Mouse (Mus musculus) embryonic facial prominence, embryonic 10.5 days (tissue): ENCODE measurements around the gene Nudt8. TPM values are rescaled to one million over a fixed set of nuclear protein-coding genes. Genes with fewer than 3 reads are reported as not detected.

ENCODE experiments used
- DNase-seq: peaks from one replicate; pipeline ENCODE4 v3.0.0-alpha.2; 2017; ENCODE audit warnings: low spot score
- H3K27ac ChIP-seq: fragments of 300-500 bp; sonication (generic); replicated peaks from 2 replicates; pipeline ENCODE4 v1.5.1; 2016; ENCODE audit warnings: mild to moderate bottlenecking
- H3K27me3 ChIP-seq: fragments of 300-500 bp; sonication (generic); replicated peaks from 2 replicates; pipeline ENCODE4 v1.6.1; 2016; ENCODE audit warnings: low read depth, mild to moderate bottlenecking; ENCODE audit not compliant: poor library complexity, severe bottlenecking
- H3K36me3 ChIP-seq: fragments of 300-500 bp; sonication (generic); replicated peaks from 2 replicates; pipeline ENCODE4 v1.6.1; 2016; ENCODE audit warnings: mild to moderate bottlenecking, moderate library complexity
- H3K4me1 ChIP-seq: fragments of 300-500 bp; sonication (generic); 2 replicates; pipeline ENCODE4 v1.6.1; 2016
- H3K4me3 ChIP-seq: fragments of 300-500 bp; sonication (generic); 2 replicates; pipeline ENCODE4 v1.5.1; 2016; ENCODE audit warnings: mild to moderate bottlenecking, moderate library complexity
- H3K9me3 ChIP-seq: fragments of 300-500 bp; sonication (generic); 2 replicates; pipeline ENCODE4 v1.6.1; 2016; ENCODE audit warnings: mild to moderate bottlenecking
- WGBS: fragments of 180-500 bp; shearing (Covaris S2); methylation state at CpG from one replicate; pipeline ENCODE4 v1.1.7; 2016; 5-methylcytosine and 5-hydroxymethylcytosine counted together
- polyA plus RNA-seq: library from polyadenylated mRNA; unstranded; fragments of >200 nt; fragmentation: Nextera tagmentation; extraction: Ambion mirVana; gene quantifications from 2 replicates; pipeline ENCODE4 v1.2.1, GENCODE M21; 2016

The Nudt8 gene
- polyA plus RNA-seq, 1 experiment from 2014 or later, result 30.6 TPM

DNA sequence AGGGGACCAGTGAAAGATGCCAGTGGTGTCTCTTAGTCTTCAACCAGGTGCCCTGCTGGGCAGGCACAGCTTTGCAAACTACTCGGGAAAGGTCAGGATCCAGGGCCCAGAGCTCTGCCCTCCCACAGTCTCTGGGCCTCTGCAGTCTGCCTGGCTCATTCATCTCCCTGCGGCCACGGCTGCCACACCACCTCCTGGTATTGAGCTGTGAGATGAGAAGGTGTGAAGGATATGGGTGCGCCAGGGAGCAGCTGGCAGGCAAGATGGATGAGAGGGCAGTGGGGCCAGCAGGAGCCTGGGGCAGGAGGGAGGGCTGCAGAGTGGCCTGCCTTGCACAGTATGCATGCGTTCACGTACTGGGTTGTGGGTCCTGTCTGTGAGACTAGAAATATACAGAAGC, 9.6 kb upstream of the Nudt8 start:
- Histone ChIP-seq H3K4me3 (no peak overlapping the region), H3K4me1 (peaks cover 35% of the 10 kb centered on the region), H3K27me3 (no peaks in the 10 kb centered on the region), H3K9me3 (peaks cover 6% of the 10 kb centered on the region; the same call in 1 of the 2 replicates), H3K36me3 (no peaks in the 10 kb centered on the region), H3K27ac (no peak overlapping the region; the same call in 1 of the 2 replicates)
- no peak for DNase-seq
- 69% methylated on average over 6 of the region's 6 CpGs for WGBS

DNA sequence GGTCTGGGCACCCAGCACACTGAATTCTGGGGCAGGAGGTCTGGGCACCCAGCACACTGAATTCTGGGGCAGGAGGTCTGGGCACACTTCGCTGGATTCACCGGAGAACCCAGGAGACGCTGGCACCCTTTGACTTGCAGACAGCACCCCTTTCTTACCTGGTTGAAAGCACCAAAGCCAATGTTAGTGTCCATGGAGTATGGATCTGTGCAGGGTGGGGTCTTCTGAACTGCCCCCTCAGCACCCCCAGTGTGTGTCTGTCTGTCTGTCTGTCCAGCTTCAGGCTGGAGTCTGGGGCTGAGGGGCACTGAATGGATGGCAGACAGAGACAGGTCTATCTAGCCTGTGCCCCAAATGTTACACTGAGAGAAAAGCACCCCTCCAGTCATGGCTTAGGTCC, 8.8 kb upstream of the Nudt8 start:
- DNase-seq, result no peak
- no peaks in the 10 kb centered on the region for H3K27me3 ChIP-seq
- peaks cover 6% of the 10 kb centered on the region; the same call in 1 of the 2 replicates for H3K9me3 ChIP-seq
- peaks cover 35% of the 10 kb centered on the region for H3K4me1 ChIP-seq
- no peaks in the 10 kb centered on the region for H3K36me3 ChIP-seq
- no peak overlapping the region for H3K4me3 ChIP-seq
- WGBS, result 95% methylated on average over 3 of the region's 3 CpGs
- H3K27ac ChIP-seq, result 0 out of 2 replicates have a peak overlapping the region, but pooled peaks have one; percentile 4

DNA sequence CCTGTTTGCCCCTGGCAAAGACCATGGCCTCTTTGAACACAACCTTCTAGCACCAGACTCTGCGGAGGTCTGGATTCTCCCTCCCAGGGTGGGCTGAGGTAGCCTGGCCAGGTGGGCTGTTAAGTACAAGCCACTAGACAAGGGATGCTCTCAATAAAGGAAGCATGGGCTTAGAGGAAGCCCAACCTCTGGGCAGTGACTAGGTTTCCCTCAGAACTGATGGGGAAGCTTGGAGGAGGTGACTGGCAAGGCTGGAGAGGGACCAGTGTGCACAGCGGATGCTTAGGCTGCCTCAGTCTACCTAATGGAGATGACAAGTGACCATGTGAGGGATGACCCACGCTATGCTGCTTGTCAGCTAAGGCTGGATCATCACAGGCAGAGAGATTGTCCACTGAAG, 8.4 kb upstream of the Nudt8 start:
- Histone ChIP-seq H3K9me3 (peaks cover 6% of the 10 kb centered on the region; the same call in 1 of the 2 replicates), H3K27ac (0 out of 2 replicates have a peak overlapping the region, but pooled peaks have one; percentile 4), H3K36me3 (no peaks in the 10 kb centered on the region), H3K4me1 (peaks cover 33% of the 10 kb centered on the region), H3K4me3 (no peak overlapping the region), H3K27me3 (no peaks in the 10 kb centered on the region)
- DNase-seq, result no peak
- 83% methylated on average over 3 of the region's 3 CpGs for WGBS

DNA sequence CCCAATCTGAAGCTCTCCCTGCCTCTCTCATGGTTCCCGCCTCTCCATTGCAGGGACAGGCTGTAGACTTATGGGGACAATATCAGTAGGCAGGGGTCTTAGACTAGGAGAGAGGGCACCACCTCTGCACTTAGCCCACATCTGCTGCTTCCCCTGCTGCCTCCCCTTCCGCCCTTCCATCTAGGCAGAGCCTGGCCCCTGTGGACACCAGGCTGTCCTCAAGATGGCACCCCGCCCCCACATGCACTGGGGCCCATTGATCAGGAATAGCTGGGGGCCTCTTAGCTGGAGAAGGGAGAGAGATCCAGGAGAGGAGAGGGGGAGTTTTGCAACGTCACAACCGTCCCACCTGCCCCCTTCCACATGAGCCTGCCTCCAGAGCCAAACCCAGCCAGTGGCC, 8.0 kb upstream of the Nudt8 start, which contains the start of gene Tbx10:
TSS of gene Tbx10 (plus strand) at position 337 of the 400 bp plus-strand sequence.
- WGBS, result 50% methylated on average over 5 of the region's 5 CpGs
- H3K27ac ChIP-seq, result 0 out of 2 replicates have a peak within 1 kb of the TSS, but pooled peaks have one; percentile 19

GRCm38 (mm10) chr19:3994932-3995331, 5.4 kb upstream of the Nudt8 start:
- Histone ChIP-seq H3K27me3 (peaks cover 13% of the 10 kb centered on the region; the same call in 1 of the 2 replicates), H3K4me1 (peaks cover 51% of the 10 kb centered on the region), H3K9me3 (no peaks in the 10 kb centered on the region), H3K27ac (no peak overlapping the region; the same call in 1 of the 2 replicates), H3K4me3 (no peak overlapping the region), H3K36me3 (no peaks in the 10 kb centered on the region)
- no peak for DNase-seq
- WGBS, result 65% methylated on average over 6 of the region's 6 CpGs

More for the DNA sequence above, 8.0 kb upstream of the Nudt8 start, which contains the start of gene Tbx10:
- DNase-seq, result no peak
- Histone ChIP-seq H3K4me3 (no peak within 1 kb of the TSS), H3K27me3 (no peaks in the 10 kb centered on the region), H3K9me3 (peaks cover 6% of the 10 kb centered on the region; the same call in 1 of the 2 replicates), H3K36me3 (no peaks in the 10 kb centered on the region), H3K4me1 (peaks cover 36% of the 10 kb centered on the region)

- DNase-seq, result no peak
- WGBS, result 87% methylated on average over 3 of the region's 3 CpGs
- Histone ChIP-seq H3K36me3 (no peaks in the 10 kb centered on the region), H3K4me3 (no peak overlapping the region), H3K9me3 (no peaks in the 10 kb centered on the region), H3K27ac (no peak overlapping the region), H3K4me1 (peaks cover 51% of the 10 kb centered on the region), H3K27me3 (peaks cover 13% of the 10 kb centered on the region; the same call in 1 of the 2 replicates)
These were observed 4.9 kb upstream of the Nudt8 start for GRCm38 (mm10) chr19:3995505-3995904.

GRCm38 (mm10) chr19:3996106-3996505, 4.3 kb upstream of the Nudt8 start:
- Histone ChIP-seq H3K27me3 (peaks cover 13% of the 10 kb centered on the region; the same call in 1 of the 2 replicates), H3K4me3 (no peak overlapping the region), H3K36me3 (no peaks in the 10 kb centered on the region), H3K4me1 (peaks cover 55% of the 10 kb centered on the region), H3K27ac (no peak overlapping the region), H3K9me3 (no peaks in the 10 kb centered on the region)
- DNase-seq, result no peak
- 65% methylated on average over 7 of the region's 7 CpGs for WGBS

GRCm38 (mm10) chr19:3996747-3997146, 3.6 kb upstream of the Nudt8 start:
- DNase-seq, result no peak
- WGBS, result 81% methylated on average over 8 of the region's 8 CpGs
- Histone ChIP-seq H3K27ac (no peak overlapping the region), H3K27me3 (peaks cover 13% of the 10 kb centered on the region; the same call in 1 of the 2 replicates), H3K9me3 (no peaks in the 10 kb centered on the region), H3K36me3 (no peaks in the 10 kb centered on the region), H3K4me1 (peaks cover 61% of the 10 kb centered on the region), H3K4me3 (no peak overlapping the region)

- H3K4me3 ChIP-seq, result no peak overlapping the region
- H3K27me3 ChIP-seq, result peaks cover 13% of the 10 kb centered on the region; the same call in 1 of the 2 replicates
- peaks cover 62% of the 10 kb centered on the region for H3K4me1 ChIP-seq
- H3K36me3 ChIP-seq, result no peaks in the 10 kb centered on the region
- no peaks in the 10 kb centered on the region for H3K9me3 ChIP-seq
- WGBS, result 65% methylated on average over 8 of the region's 8 CpGs
- H3K27ac ChIP-seq, result no peak overlapping the region
- DNase-seq, result no peak
These were observed 3.1 kb upstream of the Nudt8 start for GRCm38 (mm10) chr19:3997231-3997630.

DNA sequence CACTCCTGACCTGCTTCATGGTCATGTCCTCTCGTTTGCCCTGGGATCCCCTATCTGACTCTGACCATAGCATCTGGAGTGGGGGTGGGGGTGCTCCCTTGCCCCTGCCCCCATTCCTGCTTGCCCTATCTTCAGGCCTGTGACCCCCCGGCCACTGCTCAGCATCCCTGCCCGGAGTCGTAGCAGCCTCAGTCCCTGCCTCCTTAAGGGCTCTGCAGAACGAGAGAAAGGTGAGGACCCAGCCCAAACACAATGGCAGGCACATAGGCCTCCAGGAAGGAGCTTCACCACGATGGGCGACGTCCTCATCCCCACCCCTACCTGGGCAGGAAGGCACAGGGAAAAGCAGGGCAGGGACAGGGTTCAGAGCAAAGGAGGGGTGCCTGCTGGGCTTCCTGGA, 2.0 kb upstream of the Nudt8 start:
- no peak overlapping the region for H3K27ac ChIP-seq
- H3K4me3 ChIP-seq, result no peak overlapping the region
- no peak for DNase-seq
- 71% methylated on average over 8 of the region's 8 CpGs for WGBS
- peaks cover 55% of the 10 kb centered on the region for H3K4me1 ChIP-seq
- no peaks in the 10 kb centered on the region for H3K36me3 ChIP-seq
- H3K27me3 ChIP-seq, result peaks cover 13% of the 10 kb centered on the region; the same call in 1 of the 2 replicates
- H3K9me3 ChIP-seq, result no peaks in the 10 kb centered on the region

DNA sequence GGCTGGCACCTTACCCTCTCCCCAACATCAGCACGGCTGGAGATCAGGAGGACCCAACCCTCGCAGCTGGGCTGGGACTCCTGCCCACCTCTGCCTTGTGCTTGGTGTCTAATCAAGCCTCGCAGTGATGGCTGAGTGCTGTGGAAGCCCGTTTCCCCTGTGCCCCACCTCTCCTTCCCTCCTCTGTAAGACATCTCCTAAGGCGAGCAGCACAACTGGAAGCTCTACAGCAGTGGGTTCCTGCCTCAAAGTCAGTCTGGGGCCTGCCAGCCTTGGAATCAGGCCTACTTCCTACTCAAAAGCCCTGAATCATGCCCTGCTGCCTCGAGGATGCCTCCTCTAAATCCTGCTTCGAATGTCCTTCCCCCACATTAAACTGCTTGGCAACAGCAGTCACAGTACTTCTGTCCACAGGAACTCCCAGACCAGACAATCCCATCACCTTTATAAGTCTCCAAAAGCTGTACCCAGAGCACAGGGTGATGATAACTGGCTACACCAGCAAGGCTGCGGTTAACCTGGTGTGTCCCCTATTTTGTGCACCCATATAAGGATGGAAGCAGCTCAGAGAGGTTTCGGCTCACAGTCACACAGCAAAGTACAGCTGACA, 1.2 kb upstream of the Nudt8 start:
- Histone ChIP-seq H3K4me3 (peak overlapping the region; percentile 90), H3K36me3 (0 out of 2 replicates have a peak, but pooled peaks cover 2% of the 10 kb centered on the region), H3K4me1 (peaks cover 55% of the 10 kb centered on the region), H3K27me3 (peaks cover 13% of the 10 kb centered on the region; the same call in 1 of the 2 replicates), H3K9me3 (no peaks in the 10 kb centered on the region), H3K27ac (no peak overlapping the region; the same call in 1 of the 2 replicates)
- 87% methylated on average over 9 of the region's 9 CpGs for WGBS
- no peak for DNase-seq

- Histone ChIP-seq H3K4me3 (peak overlapping the region; percentile 90), H3K36me3 (peaks cover 17% of the 10 kb centered on the region), H3K27me3 (peaks cover 13% of the 10 kb centered on the region; the same call in 1 of the 2 replicates), H3K9me3 (no peaks in the 10 kb centered on the region), H3K4me1 (peaks cover 43% of the 10 kb centered on the region), H3K27ac (peak overlapping the region; percentile 96)
- peak; percentile 55 for DNase-seq
- WGBS, result 20% methylated on average over 17 of the region's 17 CpGs
These were observed 657 bp downstream of the Nudt8 start for GRCm38 (mm10) chr19:4000949-4001525.
